Comparison of ENCODE assay signal across 9 mouse cellular contexts in genomic region chr14:31434426-31434825, GRCm38 (mm10). TPM values are rescaled to one million over a fixed set of nuclear protein-coding genes. Genes with fewer than 3 reads are reported as not detected.
A peak's percentile ranks its signal among the peaks of the same experiment; 100 is the strongest.
DNase-seq lines count a peak whose midpoint lies in the region; ATAC-seq and TF ChIP-seq lines count a peak whose summit lies in the region.
"Had no signal": no experiment of that assay in that cellular context is flagged by ENCODE, and none has a peak within 500 bp of the region (broad histone marks: within the 10 kb centered on the region; RNA-seq: fewer than 3 reads in every experiment).

No protein-coding gene starts in this region.

- H3K36me3 ChIP-seq in heart, embryonic 11.5 days (ENCODE audit: control insufficient read depth, insufficient read depth, low read length), result no peaks in the 10 kb centered on the region
- H3K36me3 ChIP-seq in hindbrain, embryonic 11.5 days (ENCODE audit: control insufficient read depth, insufficient read depth, low read length), result no peaks in the 10 kb centered on the region
- no peaks in the 10 kb centered on the region for H3K36me3 ChIP-seq in liver, postnatal 0 days (replicated peaks; ENCODE audit: insufficient read depth, low read length)

- H3K27ac ChIP-seq in heart, embryonic 11.5 days (ENCODE audit: low read depth, low read length), result no peak overlapping the region
- H3K27ac ChIP-seq in hindbrain, embryonic 11.5 days (ENCODE audit: low read depth, low read length), result no peak overlapping the region
- peak overlapping the region; percentile 82 for H3K27ac ChIP-seq in liver, postnatal 0 days (ENCODE audit: low read depth)

- H3K4me3 ChIP-seq in heart, embryonic 11.5 days (ENCODE audit: low read depth, low read length), result peak overlapping the region; percentile 82; the same call in 1 of the 2 replicates
- H3K4me3 ChIP-seq in hindbrain, embryonic 11.5 days (ENCODE audit: low read depth, low read length), result no peak overlapping the region
- peak overlapping the region; percentile 82 for H3K4me3 ChIP-seq in liver, postnatal 0 days (ENCODE audit: low read depth, low read length)

- TF ChIP-seq CTCF in liver, postnatal 0 days (IDR thresholded peaks at IDR 0.05; ENCODE audit: low read depth), result no peak

- no peak for TF ChIP-seq EP300 in liver, postnatal 0 days (IDR thresholded peaks at IDR 0.05; ENCODE audit: low read depth)

- ATAC-seq in heart, embryonic 11.5 days (replicated peaks; ENCODE audit: insufficient number of reproducible peaks, low FRiP score, low TSS enrichment), result no peak
- ATAC-seq in hindbrain, embryonic 11.5 days (ENCODE audit: low FRiP score), result no peak
- no peak for ATAC-seq in liver, postnatal 0 days
- no peak for ATAC-seq in monocyte, adult 5-6 weeks (replicated peaks; ENCODE audit: insufficient number of reproducible peaks, low FRiP score, low TSS enrichment, poor library complexity, severe bottlenecking)

- no peak overlapping the region for H3K9ac ChIP-seq in heart, embryonic 11.5 days (ENCODE audit: low read depth, low read length)
- H3K9ac ChIP-seq in hindbrain, embryonic 11.5 days (ENCODE audit: low read depth, low read length), result no peak overlapping the region
- no peak overlapping the region for H3K9ac ChIP-seq in liver, postnatal 0 days (replicated peaks)

- H3K4me2 ChIP-seq in heart, embryonic 11.5 days, result peak overlapping the region; percentile 91
- peak overlapping the region; percentile 93; the same call in 1 of the 2 replicates for H3K4me2 ChIP-seq in hindbrain, embryonic 11.5 days (replicated peaks; ENCODE audit: low read depth, low read length)
- H3K4me2 ChIP-seq in liver, postnatal 0 days (ENCODE audit: low read depth, low read length), result peak overlapping the region; percentile 85

- 0 out of 2 replicates have a peak, but pooled peaks cover 2% of the 10 kb centered on the region for H3K27me3 ChIP-seq in heart, embryonic 11.5 days (ENCODE audit: control insufficient read depth, insufficient read depth, low read length)
- no peaks in the 10 kb centered on the region for H3K27me3 ChIP-seq in hindbrain, embryonic 11.5 days (ENCODE audit: control insufficient read depth, insufficient read depth, low read length)
- H3K27me3 ChIP-seq in liver, postnatal 0 days (ENCODE audit: insufficient read depth, low read length), result 0 out of 2 replicates have a peak, but pooled peaks cover 7% of the 10 kb centered on the region

- 59% methylated on average over 5 of the region's 5 CpGs for WGBS in heart, embryonic 11.5 days (ENCODE audit: insufficient replicate concordance)
- 48% methylated on average over 5 of the region's 5 CpGs for WGBS in hindbrain, embryonic 11.5 days
- 47% methylated on average over 5 of the region's 5 CpGs for WGBS in liver, postnatal 0 days (ENCODE audit: insufficient replicate concordance)

- H3K4me1 ChIP-seq in heart, embryonic 11.5 days (ENCODE audit: control insufficient read depth, insufficient read depth, low read length), result peaks cover 36% of the 10 kb centered on the region
- H3K4me1 ChIP-seq in hindbrain, embryonic 11.5 days (replicated peaks; ENCODE audit: control insufficient read depth, insufficient read depth, low read length), result no peaks in the 10 kb centered on the region; the same call in 1 of the 2 replicates
- H3K4me1 ChIP-seq in liver, postnatal 0 days (ENCODE audit: insufficient read depth), result peaks cover 44% of the 10 kb centered on the region

- no peaks in the 10 kb centered on the region for H3K9me3 ChIP-seq in heart, embryonic 11.5 days (replicated peaks; ENCODE audit: control insufficient read depth, low read length)
- no peaks in the 10 kb centered on the region for H3K9me3 ChIP-seq in hindbrain, embryonic 11.5 days (ENCODE audit: control insufficient read depth, low read length)
- no peaks in the 10 kb centered on the region for H3K9me3 ChIP-seq in liver, postnatal 0 days (ENCODE audit: low read length)
- H3K9me3 ChIP-seq: megakaryocyte, embryonic 14.5 days had no signal

- intact Hi-C loops in heart, postnatal 25 days (cut with DNase I), result loop anchor here (2.0 kb wide), 1 partner anchor 20 kb away; no protein-coding TSS in a partner anchor

- no peak for DNase-seq in heart, postnatal 25 days (ENCODE audit: low spot score)
- peak; percentile 44 for DNase-seq in NIH3T3 (ENCODE audit: low read depth)
- no peak for DNase-seq in hindbrain, embryonic 11.5 days (ENCODE audit: low spot score)
- no peak for DNase-seq in liver, postnatal 0 days
- no peak for DNase-seq in layer of hippocampus, postnatal 36 days
- DNase-seq in gastrocnemius, postnatal 25 days, result no peak

RNA-seq across cellular contexts. Expression of gene Sh3bp5, which starts 1.5 kb away (rescaled TPM):
- 10.9 and 16.8 TPM in 2 replicates for polyA plus RNA-seq in heart, embryonic 11.5 days (2014; fragmentation: Nextera tagmentation; extraction: Ambion mirVana)
- 10 to 100 TPM; 41.0 to 58.1 TPM for total RNA-seq in heart, postnatal 25 days (2021)
- polyA plus RNA-seq in hindbrain, embryonic 11.5 days (2014; fragmentation: Nextera tagmentation; extraction: Ambion mirVana), result 13.6 and 17.3 TPM in 2 replicates
- polyA plus RNA-seq in liver, postnatal 0 days (2015; fragmentation: Nextera tagmentation; extraction: Ambion mirVana), result 29.7 and 31.8 TPM in 2 replicates
- 37.1 to 51.1 TPM (median 40.7 TPM) in 3 replicates for total RNA-seq in monocyte, adult 5-6 weeks (2017)
- total RNA-seq in layer of hippocampus, postnatal 36 days (2021), result 100 to 1,000 TPM; 157 to 168 TPM
- total RNA-seq in gastrocnemius, postnatal 25 days (2021), result 10 to 100 TPM; 33.9 to 46.8 TPM

RNA-seq across cellular contexts. Expression of gene Eaf1, which starts 59.8 kb away (rescaled TPM):
- polyA plus RNA-seq in heart, embryonic 11.5 days (2014; fragmentation: Nextera tagmentation; extraction: Ambion mirVana), result 16.6 and 19.3 TPM in 2 replicates
- 10 to 100 TPM; 10.7 to 11.4 TPM for total RNA-seq in heart, postnatal 25 days (2021)
- 15.9 and 17.0 TPM in 2 replicates for polyA plus RNA-seq in hindbrain, embryonic 11.5 days (2014; fragmentation: Nextera tagmentation; extraction: Ambion mirVana)
- 9.6 and 11.4 TPM in 2 replicates for polyA plus RNA-seq in liver, postnatal 0 days (2015; fragmentation: Nextera tagmentation; extraction: Ambion mirVana)
- total RNA-seq in monocyte, adult 5-6 weeks (2017), result 29.3 to 40.9 TPM (median 37.0 TPM) in 3 replicates
- total RNA-seq in layer of hippocampus, postnatal 36 days (2021), result 10 to 100 TPM; 14.5 to 16.3 TPM
- 1 to 10 TPM; 8.5 to 8.6 TPM for total RNA-seq in gastrocnemius, postnatal 25 days (2021)
